Mouse (Mus musculus) kidney, embryonic 14.5 days (tissue): ENCODE measurements at regions not wholly inside any gene's neighbourhood (a gene's known extent, or its start where the extent isn't known, plus 50 kb on each side); places are given as distances from the start of the nearest gene placed in this dataset.
A peak's percentile ranks its signal among the peaks of the same experiment; 100 is the strongest.

ENCODE experiments used
- ATAC-seq: fragments of 200-750 bp; cut with Nextera tagmentation; 2 replicates; pipeline ENCODE4 v1.8.0; 2017; ENCODE audit warnings: moderate number of reproducible peaks, mild to moderate bottlenecking, moderate TSS enrichment, moderate library complexity; ENCODE audit not compliant: low FRiP score, low TSS enrichment
- H3K27ac ChIP-seq: fragments of 300-500 bp; sonication (generic); 2 replicates; pipeline ENCODE4 v1.5.1; 2014; ENCODE audit warnings: low read depth, mild to moderate bottlenecking, low read length, moderate library complexity, mixed read lengths
- H3K27me3 ChIP-seq: fragments of 300-500 bp; sonication (generic); 2 replicates; pipeline ENCODE4 v1.6.1; 2014; ENCODE audit warnings: mild to moderate bottlenecking, low read length; ENCODE audit not compliant: control insufficient read depth, insufficient read depth
- H3K36me3 ChIP-seq: fragments of 300-500 bp; sonication (generic); 2 replicates; pipeline ENCODE4 v1.6.1; 2014; ENCODE audit warnings: low read length, mixed read lengths; ENCODE audit not compliant: control insufficient read depth, insufficient read depth
- H3K4me1 ChIP-seq: fragments of 300-500 bp; sonication (generic); 2 replicates; pipeline ENCODE4 v1.6.1; 2014; ENCODE audit warnings: low read length, mixed read lengths; ENCODE audit not compliant: control insufficient read depth, insufficient read depth
- H3K4me2 ChIP-seq: fragments of 300-500 bp; sonication (generic); replicated peaks from 2 replicates; pipeline ENCODE4 v1.6.1; 2014; ENCODE audit warnings: low read depth, mild to moderate bottlenecking, low read length
- H3K4me3 ChIP-seq: fragments of 300-500 bp; sonication (generic); 2 replicates; pipeline ENCODE4 v1.5.1; 2014; ENCODE audit warnings: mild to moderate bottlenecking, low read length
- H3K9ac ChIP-seq: fragments of 300-500 bp; sonication (generic); 2 replicates; pipeline ENCODE4 v1.6.1; 2014; ENCODE audit warnings: low read depth, mild to moderate bottlenecking, low read length, moderate library complexity
- H3K9me3 ChIP-seq: fragments of 300-500 bp; sonication (generic); 2 replicates; pipeline ENCODE4 v1.6.1; 2016; ENCODE audit warnings: low read length; ENCODE audit not compliant: control insufficient read depth
- WGBS: fragments of 180-500 bp; shearing (Covaris S2); extraction: QIAGEN DNeasy Blood & Tissue Kit; methylation state at CpG from one replicate; pipeline ENCODE4 v1.1.7; 2014; 5-methylcytosine and 5-hydroxymethylcytosine counted together

DNA sequence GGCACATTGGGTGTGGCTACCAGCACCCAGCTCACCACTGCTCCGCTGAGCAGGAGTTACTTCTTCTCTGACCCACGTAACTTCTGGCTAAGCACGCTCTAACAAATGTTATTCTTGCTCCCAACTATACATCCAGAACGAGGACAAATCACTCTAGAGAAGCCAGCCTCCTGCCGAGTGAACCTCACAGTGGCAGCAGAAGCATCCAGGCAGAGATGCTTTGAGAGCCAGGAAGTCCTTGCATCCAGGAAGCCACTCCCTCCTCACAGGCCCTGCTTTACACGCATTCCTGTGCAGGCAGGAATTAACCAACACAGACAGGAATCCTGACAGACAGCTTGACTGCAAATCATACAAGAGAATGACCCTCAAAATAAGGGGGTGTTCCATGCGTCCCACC, 129.4 kb upstream of the Mgmt start:
- Histone ChIP-seq H3K27ac (no peak overlapping the region), H3K27me3 (0 out of 2 replicates have a peak, but pooled peaks cover 2% of the 10 kb centered on the region), H3K36me3 (no peaks in the 10 kb centered on the region), H3K4me3 (no peak overlapping the region), H3K4me2 (no peak overlapping the region), H3K9me3 (no peaks in the 10 kb centered on the region), H3K4me1 (no peaks in the 10 kb centered on the region), H3K9ac (no peak overlapping the region)
- no peak for ATAC-seq
- whole genome bisulfite sequencing = 26% methylated on average over 7 of the region's 7 CpGs

DNA sequence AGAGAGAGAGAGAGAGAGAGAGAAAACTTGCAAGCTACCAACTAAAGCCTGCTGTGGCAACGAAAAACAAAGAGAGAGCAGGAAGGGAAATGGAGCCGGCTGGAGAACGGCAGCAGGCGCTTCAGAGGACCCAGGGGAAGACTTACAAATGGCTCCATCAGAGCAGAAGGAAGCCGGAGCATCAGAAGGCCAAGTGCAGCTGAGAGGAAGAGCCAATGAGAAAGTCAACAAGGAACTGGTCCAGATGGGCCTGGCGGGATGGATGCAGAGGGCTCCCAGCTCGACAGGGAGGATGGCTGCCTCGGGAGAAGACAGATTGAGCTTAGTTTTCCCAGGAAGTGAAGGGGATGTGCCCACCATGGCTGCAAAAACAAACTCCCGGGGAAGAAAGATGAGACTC, 127.2 kb upstream of the Mgmt start:
- no peak overlapping the region for H3K4me2 ChIP-seq
- 43% methylated on average over 9 of the region's 9 CpGs for WGBS
- no peak overlapping the region for H3K4me3 ChIP-seq
- peaks cover 2% of the 10 kb centered on the region; the same call in 1 of the 2 replicates for H3K27me3 ChIP-seq
- no peak for ATAC-seq
- no peaks in the 10 kb centered on the region for H3K4me1 ChIP-seq
- H3K9me3 ChIP-seq = no peaks in the 10 kb centered on the region
- no peak overlapping the region for H3K27ac ChIP-seq
- H3K9ac ChIP-seq = no peak overlapping the region
- H3K36me3 ChIP-seq = no peaks in the 10 kb centered on the region

DNA sequence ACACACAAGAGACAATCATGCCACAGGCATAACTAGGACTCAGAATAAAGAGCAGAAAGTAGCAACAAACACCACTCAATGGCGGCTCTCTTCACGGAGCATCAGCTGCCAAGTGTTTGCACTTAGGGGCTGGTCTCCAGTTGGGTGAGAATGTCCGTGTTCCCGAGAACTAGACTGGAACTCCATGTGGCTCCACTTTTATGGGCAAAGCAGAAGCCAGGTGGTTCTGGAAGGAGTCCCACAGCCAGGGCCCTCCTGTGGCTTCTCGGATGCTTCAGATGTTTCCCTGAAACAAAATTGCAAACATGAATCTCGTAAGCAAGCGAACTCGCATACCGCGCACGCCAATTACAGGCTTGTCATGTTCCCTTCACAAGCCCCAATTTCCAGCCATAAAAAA, 113.7 kb upstream of the Mgmt start:
- Histone ChIP-seq H3K4me3 (no peak overlapping the region), H3K36me3 (no peaks in the 10 kb centered on the region), H3K4me1 (no peaks in the 10 kb centered on the region), H3K9me3 (no peaks in the 10 kb centered on the region), H3K4me2 (no peak overlapping the region), H3K27me3 (no peaks in the 10 kb centered on the region; the same call in 1 of the 2 replicates), H3K27ac (no peak overlapping the region), H3K9ac (no peak overlapping the region)
- WGBS = 93% methylated on average over 11 of the region's 11 CpGs
- no peak for ATAC-seq

DNA sequence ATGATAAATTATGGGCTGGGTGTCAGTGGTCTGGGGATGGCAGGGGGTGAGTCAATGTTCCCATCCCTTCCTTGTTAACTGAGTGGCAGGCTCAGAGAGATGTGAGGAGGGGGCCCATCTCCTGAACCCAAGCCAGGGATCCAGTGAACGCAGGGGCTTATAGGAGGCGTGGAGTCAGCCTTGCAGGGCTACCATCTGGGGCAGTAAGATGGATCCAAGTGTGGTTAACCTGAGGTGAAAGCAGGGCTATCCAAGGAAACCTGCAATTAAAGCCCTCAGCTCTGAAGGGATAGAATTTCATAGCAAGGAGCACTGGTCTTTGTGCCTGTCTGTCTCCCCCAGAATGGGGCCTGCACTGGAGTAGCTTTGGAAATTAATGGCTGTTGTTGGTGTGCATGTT, 103.3 kb upstream of the Mgmt start:
- no peaks in the 10 kb centered on the region for H3K36me3 ChIP-seq
- no peaks in the 10 kb centered on the region for H3K4me1 ChIP-seq
- no peak overlapping the region for H3K4me3 ChIP-seq
- no peak overlapping the region for H3K27ac ChIP-seq
- H3K27me3 ChIP-seq = no peaks in the 10 kb centered on the region
- no peaks in the 10 kb centered on the region for H3K9me3 ChIP-seq
- no peak overlapping the region for H3K9ac ChIP-seq
- ATAC-seq = no peak
- H3K4me2 ChIP-seq = no peak overlapping the region
- WGBS = 27% methylated on average over 2 of the region's 2 CpGs

DNA sequence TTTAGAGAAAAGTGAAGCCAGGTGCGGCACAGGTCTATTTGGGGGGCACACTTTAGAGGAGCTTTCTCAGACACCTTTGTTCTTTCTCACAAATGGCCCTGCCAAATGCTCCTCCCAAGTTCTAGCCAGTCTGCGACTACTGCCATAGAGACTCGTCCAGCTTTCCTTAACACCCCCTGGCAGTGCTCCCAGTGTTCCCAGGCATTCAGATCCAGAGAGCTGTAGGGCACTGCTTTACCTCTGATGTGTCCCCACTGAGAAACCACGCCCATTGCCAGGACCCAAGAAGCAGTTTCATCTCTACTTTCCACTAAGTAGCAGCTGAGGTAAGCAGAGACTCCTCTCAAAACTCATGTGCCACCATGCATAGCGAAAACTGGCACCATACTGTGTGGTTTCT, 102.3 kb upstream of the Mgmt start:
- Histone ChIP-seq H3K9ac (no peak overlapping the region), H3K36me3 (no peaks in the 10 kb centered on the region), H3K9me3 (no peaks in the 10 kb centered on the region), H3K4me1 (0 out of 2 replicates have a peak, but pooled peaks cover under 1% of the 10 kb centered on the region), H3K27ac (no peak overlapping the region), H3K4me3 (no peak overlapping the region), H3K27me3 (0 out of 2 replicates have a peak, but pooled peaks cover 2% of the 10 kb centered on the region), H3K4me2 (no peak overlapping the region)
- 69% methylated on average over 5 of the region's 5 CpGs for WGBS
- no peak for ATAC-seq

DNA sequence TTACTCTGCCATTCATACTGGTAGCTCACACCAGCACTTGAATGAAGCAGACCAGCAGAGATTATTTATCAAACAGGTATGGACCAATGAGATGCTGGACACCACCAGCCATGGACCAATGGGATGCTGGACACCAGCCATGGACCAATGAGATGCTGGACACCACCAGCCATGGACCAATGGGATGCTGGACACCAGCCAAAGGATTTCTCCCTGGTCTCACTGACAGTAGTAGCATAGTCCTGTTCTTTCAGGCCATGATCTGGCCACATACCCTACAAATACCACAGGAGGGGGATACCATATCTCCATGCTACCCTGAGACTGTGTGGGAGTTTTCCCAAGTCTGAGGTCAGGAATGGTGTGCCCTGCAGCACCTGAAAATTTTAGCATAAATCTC, 98.0 kb upstream of the Mgmt start:
- Histone ChIP-seq H3K27ac (no peak overlapping the region), H3K4me1 (0 out of 2 replicates have a peak, but pooled peaks cover 6% of the 10 kb centered on the region), H3K36me3 (no peaks in the 10 kb centered on the region), H3K4me3 (no peak overlapping the region), H3K27me3 (0 out of 2 replicates have a peak, but pooled peaks cover 7% of the 10 kb centered on the region), H3K4me2 (no peak overlapping the region), H3K9me3 (no peaks in the 10 kb centered on the region), H3K9ac (no peak overlapping the region)
- ATAC-seq = no peak

DNA sequence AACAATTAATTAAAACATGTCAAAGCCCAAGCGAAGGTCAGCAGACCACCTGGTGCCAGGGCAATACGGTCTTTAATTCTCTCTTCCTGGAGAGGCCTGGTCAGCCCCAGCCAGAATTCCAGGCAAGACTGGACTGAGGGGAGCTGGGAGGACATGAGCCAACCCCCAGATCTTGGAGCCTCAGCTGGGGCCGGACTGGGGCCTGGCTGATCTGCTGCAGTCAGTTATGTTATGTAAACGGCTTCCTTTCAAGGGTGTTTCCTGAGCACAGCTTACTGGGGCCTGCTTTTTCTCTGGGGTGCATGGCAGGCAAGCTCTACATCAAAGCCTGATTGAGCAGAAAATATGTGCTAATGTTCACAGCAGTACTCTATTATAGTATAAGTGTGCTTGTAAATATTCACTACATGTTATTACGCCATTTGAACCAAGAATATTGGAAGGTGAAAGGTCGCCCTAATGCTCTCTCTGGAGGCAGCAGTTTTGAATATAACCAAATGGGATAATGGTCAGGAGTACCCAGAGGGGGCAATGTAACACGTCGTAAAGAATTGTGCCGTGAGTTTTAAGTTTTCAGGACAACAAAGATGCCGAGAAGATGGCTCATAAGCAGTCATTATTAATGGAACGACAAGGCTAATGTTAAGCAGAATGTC, 96.5 kb upstream of the Mgmt start:
- no peak overlapping the region for H3K4me2 ChIP-seq
- H3K4me1 ChIP-seq = 0 out of 2 replicates have a peak, but pooled peaks cover 6% of the 10 kb centered on the region
- 0 out of 2 replicates have a peak, but pooled peaks cover 7% of the 10 kb centered on the region for H3K27me3 ChIP-seq
- H3K9me3 ChIP-seq = no peaks in the 10 kb centered on the region
- WGBS = 27% methylated on average over 11 of the region's 11 CpGs
- peak; percentile 49; the same call in 1 of the 2 replicates for ATAC-seq
- no peak overlapping the region for H3K4me3 ChIP-seq
- H3K9ac ChIP-seq = no peak overlapping the region
- no peak overlapping the region for H3K27ac ChIP-seq
- no peaks in the 10 kb centered on the region for H3K36me3 ChIP-seq

DNA sequence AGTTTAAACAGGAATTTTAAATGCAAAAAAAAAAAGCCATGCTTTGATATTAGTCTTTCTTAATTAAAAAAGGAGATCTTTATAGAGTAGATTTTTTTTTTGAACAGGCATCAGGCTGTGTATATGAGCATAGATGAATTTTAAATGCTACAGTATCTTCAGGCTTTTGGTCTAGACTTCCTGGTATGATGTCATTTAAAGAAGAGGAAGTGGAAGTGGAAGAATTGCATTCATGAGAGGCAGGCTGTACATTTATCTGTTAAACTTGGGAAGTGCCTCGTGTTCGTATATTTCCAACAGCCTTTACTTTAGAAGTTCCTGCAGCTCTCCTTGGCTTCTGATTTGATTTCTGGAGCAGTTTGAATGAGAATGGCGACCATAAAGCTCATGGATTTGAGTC, 95.8 kb upstream of the Mgmt start:
- Histone ChIP-seq H3K4me1 (0 out of 2 replicates have a peak, but pooled peaks cover 6% of the 10 kb centered on the region), H3K27ac (no peak overlapping the region), H3K4me2 (no peak overlapping the region), H3K36me3 (no peaks in the 10 kb centered on the region), H3K4me3 (no peak overlapping the region), H3K9me3 (no peaks in the 10 kb centered on the region), H3K27me3 (0 out of 2 replicates have a peak, but pooled peaks cover 7% of the 10 kb centered on the region), H3K9ac (no peak overlapping the region)
- 84% methylated on average over 3 of the region's 3 CpGs for WGBS
- ATAC-seq = no peak

DNA sequence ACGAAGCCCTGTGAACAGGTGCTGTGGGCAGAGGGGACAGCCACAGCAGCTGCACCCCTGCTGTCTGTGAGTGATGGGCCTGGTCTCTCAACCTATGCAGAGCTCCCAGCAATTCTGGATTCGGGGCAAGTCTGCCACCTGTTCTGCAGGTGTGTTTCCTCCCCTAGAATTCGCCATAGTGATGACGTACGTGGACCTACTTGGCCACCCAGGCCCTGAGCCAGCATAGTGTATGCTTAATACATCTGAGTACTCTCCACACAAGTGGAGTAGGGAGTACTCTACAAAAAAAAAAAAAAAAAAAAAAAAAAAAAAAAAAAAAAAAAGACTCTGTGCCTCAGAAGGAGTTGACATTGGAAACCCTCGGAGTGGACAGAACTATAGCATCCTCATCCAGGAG, 87.3 kb upstream of the Mgmt start:
- ATAC-seq = no peak

More for the DNA sequence above, 87.3 kb upstream of the Mgmt start:
- H3K4me3 ChIP-seq = no peak overlapping the region
- H3K4me1 ChIP-seq = peaks cover 8% of the 10 kb centered on the region; the same call in 1 of the 2 replicates
- no peak overlapping the region for H3K27ac ChIP-seq
- no peak overlapping the region for H3K9ac ChIP-seq
- no peak overlapping the region for H3K4me2 ChIP-seq
- H3K9me3 ChIP-seq = peaks cover 4% of the 10 kb centered on the region; the same call in 1 of the 2 replicates
- H3K36me3 ChIP-seq = no peaks in the 10 kb centered on the region
- 92% methylated on average over 6 of the region's 6 CpGs for WGBS
- 0 out of 2 replicates have a peak, but pooled peaks cover 4% of the 10 kb centered on the region for H3K27me3 ChIP-seq
